Mouse (Mus musculus): ENCODE data around the gene Lpar3.
"Not testable (repeated sequence)": the region's sequence is repeated elsewhere in the genome, so short reads cannot be mapped to it uniquely, and the experiment has no call there.

The Lpar3 gene

GRCm38 (mm10) chr3:146209759-146210158 lies 11.0 kb upstream of the Lpar3 start:
- DNase-seq (ENCODE audit: low spot score) = not testable (repeated sequence)

- no peak for DNase-seq (ENCODE audit: low spot score)
Observed at GRCm38 (mm10) chr3:146211141-146211747, 9.5 kb upstream of the Lpar3 start.

- no peak for DNase-seq (ENCODE audit: low spot score)
Observed at GRCm38 (mm10) chr3:146211964-146212363, 8.8 kb upstream of the Lpar3 start.

- no peak for DNase-seq (ENCODE audit: low spot score)
Observed at GRCm38 (mm10) chr3:146213336-146213735, 7.4 kb upstream of the Lpar3 start.

DNA sequence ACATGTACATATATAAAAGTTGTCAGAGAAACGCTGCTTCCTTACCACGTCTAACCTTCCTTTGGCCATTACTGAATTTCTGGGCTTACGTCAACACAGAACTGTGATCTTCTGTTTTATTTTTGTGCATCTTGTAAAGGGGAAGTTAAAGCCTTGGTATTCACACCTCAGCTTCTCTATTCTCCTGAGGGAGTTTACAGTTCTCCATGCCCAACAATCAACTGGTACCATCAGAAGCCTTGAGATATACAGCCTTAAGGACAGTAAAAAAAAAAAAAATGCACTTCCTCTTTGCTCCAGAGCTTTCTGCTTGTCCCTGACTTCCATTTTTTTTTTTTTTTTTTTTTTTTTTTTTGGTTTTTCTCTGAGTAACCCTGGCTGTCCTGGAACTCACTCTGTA lies 4.2 kb upstream of the Lpar3 start:
- DNase-seq (ENCODE audit: low spot score) = no peak

- DNase-seq (ENCODE audit: low spot score) = no peak
Observed at GRCm38 (mm10) chr3:146224271-146224670, 3.5 kb downstream of the Lpar3 start.

DNA sequence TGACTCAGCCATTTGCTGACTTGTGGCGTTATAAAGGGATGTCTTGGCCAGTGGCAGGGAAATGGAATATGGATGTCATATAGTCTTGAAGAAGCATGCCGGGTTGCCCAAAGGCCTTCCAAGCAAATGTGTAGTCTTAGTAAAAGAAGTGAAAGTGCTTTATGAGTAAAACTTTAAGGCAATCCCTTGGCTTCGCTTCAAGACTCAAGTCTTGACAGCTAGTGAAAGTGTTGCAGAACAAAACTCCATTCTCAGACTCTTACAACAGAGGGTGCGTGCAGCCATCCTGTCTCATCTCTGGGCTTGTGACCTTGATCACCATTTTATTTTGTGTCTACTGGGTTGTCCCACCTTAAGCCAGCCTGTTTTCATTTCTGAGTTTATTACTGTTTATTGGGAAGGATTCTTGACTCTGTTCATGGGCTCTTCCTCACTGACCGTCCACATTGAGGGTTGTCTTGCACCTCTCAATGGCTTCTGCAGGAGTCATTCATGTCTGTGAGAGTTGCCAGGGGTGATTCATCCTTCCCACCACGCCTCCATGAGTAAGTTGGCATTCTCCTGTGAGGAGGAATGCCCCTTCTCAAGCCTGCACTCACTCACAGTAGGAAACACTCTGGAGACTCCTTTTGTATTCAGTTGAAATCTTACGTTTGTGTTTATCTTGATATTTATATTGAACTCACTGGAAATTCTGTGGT lies 4.4 kb downstream of the Lpar3 start:
- peak; percentile 16 for DNase-seq (ENCODE audit: low spot score)

DNA sequence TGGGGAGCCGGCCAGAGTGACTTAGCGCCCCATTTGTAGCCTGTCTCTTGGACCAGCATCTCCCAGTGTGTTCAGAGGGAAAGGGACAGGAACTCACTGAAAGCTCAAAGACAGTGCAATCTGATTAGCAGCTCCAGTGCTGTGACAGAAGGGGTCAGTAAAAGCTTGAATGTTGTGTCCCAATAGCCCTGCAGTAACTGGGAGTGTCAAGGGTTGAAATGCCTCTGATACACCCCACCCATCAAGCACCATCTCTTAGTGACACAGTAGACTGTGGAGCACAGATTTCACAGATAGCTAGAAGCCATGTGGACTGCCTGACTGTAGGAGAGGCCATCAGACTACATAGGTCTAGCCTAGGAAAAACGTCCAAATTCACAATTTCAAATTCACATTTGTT lies 6.7 kb downstream of the Lpar3 start:
- DNase-seq (ENCODE audit: low spot score) = no peak

DNA sequence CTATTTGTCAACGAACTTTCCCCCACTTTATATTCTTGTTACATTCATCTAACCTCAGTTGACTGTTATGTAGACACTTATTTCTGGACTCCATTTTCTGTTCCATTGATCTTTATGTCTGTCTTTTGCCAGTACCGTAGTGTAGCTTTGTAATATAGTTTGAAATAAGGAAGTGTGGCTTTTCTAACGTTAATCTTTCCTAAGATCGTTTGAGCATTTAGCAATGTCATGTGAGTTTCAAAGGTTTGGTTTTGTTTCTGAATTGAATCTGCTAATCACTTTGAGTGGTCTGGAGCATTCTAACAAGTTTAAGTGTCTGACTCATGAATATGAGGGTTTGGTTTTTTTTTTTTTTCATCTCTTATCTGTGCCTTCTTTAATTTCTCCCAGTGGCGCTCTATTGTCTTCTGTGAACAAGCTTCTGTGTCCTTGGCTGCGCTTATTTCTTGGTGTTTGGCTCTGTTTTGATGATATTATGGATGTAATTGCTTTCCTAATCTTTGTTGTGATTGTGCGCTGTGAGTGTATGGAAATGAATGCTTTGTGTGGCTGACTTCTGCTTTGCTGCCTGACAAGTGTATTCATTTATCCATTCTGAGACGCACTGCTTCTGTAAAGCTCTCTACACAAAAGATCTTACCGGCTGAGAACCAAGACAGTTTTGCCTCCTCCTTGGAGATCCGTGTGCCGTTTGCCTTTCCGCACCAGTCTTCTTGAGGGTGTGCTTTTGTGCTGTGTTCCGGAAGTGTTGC lies 8.0 kb downstream of the Lpar3 start:
- DNase-seq (ENCODE audit: low spot score) = no peak

DNA sequence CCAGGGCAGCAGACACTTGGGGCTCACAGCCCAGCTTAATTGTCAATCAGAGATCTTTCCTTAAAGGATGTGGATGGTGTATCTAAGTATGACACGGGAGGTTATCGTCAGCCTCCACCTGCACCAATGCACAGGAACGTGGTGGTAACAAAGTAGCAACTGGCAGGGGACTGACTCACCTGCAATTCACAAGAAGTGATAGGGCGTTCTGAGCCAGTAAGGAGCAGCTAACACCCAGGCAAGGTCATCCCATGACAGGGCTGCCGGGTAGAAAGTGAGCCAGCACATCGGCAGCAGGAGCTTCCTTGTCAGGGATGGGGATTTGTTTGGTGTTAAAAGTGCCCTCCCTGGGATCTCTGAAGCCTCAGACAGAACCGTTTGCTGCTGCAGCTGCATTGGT lies 11.9 kb downstream of the Lpar3 start:
- DNase-seq (ENCODE audit: low spot score) = no peak

GRCm38 (mm10) chr3:146233741-146234140 lies 13.0 kb downstream of the Lpar3 start:
- no peak for DNase-seq (ENCODE audit: low spot score)

DNA sequence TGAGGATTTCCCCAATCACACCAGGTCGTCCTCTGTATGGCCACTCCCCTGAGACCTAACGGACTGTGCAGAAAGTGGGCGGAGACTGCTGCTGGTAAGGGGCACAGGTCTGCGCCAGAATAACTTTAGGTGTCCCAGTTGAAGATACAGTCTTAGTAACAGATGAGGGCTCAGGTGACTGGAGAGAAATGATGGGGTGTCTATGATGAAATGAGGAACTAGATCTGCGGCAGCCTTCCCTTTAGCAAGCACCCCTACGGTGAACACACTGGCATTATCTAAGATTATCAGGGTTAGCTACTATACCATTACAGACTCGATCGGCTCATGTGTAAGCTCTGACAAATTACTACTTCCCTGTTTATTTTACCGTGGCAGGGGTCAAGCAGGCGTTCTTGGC lies 13.8 kb downstream of the Lpar3 start:
- no peak for DNase-seq (ENCODE audit: low spot score)

DNA sequence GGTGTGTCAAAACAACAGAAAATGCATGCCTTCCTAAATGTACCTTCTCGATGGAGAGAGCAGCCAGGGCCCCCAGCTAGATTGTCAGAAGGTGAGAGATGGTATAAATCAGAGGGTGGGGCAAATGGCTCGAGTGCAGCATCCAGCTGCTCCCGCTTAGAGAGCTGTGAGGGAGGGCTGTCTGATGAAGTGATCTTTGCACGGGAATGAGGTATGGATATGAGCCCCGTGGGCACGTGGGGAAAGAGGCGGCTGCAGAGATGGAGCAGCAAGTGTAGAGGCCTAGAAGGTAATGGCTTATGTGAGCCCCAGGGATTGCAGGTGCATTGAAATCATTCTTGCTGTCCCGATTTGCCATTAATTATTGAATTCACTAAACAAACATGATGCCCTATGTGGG lies 15.5 kb downstream of the Lpar3 start:
- DNase-seq (ENCODE audit: low spot score) = no peak

DNA sequence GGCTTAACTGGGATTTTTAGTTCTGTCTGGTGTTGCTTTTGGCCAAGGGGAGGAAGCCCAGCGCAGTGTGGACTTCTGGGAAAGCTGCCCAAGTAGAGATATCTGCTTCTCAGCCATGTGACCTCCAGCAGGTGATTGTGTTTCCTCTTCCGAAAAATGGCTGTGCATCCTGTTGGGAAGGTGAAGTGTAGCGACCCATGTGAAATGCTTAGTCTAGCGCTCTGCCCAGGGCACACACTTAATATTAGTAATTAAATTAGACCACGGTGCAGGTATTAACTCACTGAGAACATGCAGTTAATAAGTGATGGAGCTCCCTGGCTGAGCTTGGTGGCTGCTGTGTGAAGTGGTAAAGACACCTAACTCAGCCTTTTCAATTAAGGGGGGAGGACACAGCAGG lies 16.9 kb downstream of the Lpar3 start:
- DNase-seq (ENCODE audit: low spot score) = no peak

GRCm38 (mm10) chr3:146244630-146245029 lies 23.9 kb downstream of the Lpar3 start:
- no peak for DNase-seq (ENCODE audit: low spot score)

GRCm38 (mm10) chr3:146246557-146246956 lies 25.8 kb downstream of the Lpar3 start:
- DNase-seq (ENCODE audit: low spot score) = no peak

DNA sequence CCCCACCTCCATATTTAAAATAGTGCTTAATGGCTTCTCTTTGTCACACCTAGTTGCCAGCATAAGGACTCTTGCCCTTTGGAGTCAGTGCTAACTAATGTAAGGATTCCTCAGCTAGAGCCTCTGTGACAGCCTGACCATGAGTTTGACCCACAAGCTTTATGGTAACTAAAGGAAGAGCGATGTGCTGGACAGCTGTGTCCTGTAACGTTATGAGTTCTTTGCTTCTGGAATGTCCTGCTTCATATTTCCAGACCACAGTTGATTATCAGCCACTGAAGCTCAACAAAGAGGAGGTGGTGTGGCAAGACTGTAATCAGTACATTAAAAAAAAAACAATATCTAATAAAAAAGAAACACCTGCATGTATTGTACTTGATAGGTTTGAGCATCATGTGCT lies 26.2 kb downstream of the Lpar3 start:
- DNase-seq (ENCODE audit: low spot score) = no peak

DNA sequence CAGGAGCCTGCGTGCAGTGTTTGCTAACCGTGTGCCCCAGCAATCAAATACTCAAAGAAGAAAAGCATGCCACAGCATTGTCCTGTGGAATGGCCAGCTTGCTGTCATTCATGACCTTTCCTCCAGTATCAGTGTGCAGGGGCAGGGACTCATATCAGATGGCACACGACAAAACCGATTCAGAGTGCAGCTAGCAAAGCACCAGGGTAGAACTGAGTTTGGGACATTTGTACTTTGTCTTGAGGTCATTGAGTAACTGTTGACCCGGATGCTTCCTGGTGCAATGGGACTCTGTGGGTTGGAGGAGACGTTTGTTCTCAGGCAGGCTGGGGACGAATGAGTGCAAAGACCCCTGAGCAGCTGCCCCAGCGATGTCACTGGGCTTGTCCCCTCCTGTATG lies 29.1 kb downstream of the Lpar3 start:
- no peak for DNase-seq (ENCODE audit: low spot score)

DNA sequence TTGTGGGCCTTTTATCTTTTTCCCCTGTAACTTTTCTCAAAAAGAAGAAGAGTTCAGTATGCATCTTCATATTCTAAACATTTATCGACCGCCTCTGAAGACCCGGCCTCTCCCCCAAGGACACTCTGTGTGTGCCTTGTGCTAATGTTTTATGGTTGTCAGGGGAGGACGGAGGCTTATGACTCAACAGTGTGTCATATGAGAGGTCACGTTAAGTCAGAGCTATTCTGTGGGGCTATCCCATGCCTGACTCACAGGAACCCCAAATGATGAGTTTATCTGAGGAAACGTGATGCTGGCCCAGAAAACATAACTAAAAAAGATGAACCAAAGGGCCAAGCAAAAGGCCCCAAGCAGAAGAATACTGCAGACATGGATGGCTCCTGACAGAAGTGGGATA lies 31.0 kb downstream of the Lpar3 start:
- no peak for DNase-seq (ENCODE audit: low spot score)

GRCm38 (mm10) chr3:146253736-146254320 lies 33.1 kb downstream of the Lpar3 start:
- DNase-seq (ENCODE audit: low spot score) = no peak

- DNase-seq (ENCODE audit: low spot score) = no peak
Observed at GRCm38 (mm10) chr3:146255123-146255522, 34.4 kb downstream of the Lpar3 start.

- DNase-seq (ENCODE audit: low spot score) = no peak
Observed at GRCm38 (mm10) chr3:146257483-146258122, 36.8 kb downstream of the Lpar3 start.
